Mouse (Mus musculus) lung, adult 2 months (tissue): ENCODE measurements around the gene Pik3ca.

ENCODE experiments used
- CTCF ChIP-seq: fragments of 200-500 bp; IDR thresholded peaks from 2 replicates; pipeline ENCODE4 v1.5.1; 2011; ENCODE audit warnings: mild to moderate bottlenecking, low read length, control low read depth; ENCODE audit not compliant: insufficient read depth
- POLR2A ChIP-seq: fragments of 200-500 bp; IDR thresholded peaks from 2 replicates; pipeline ENCODE4 v1.6.1; 2011; ENCODE audit warnings: low read depth, mild to moderate bottlenecking, control low read depth, low read length, borderline replicate concordance; ENCODE audit errors: extremely low read depth

- no peak for TF ChIP-seq CTCF
- no peak for TF ChIP-seq POLR2A
Measured at GRCm38 (mm10) chr3:32414381-32414780, 16.9 kb downstream of the Pik3ca start.
